Mouse (Mus musculus) small intestine, adult 2 months (tissue): ENCODE results near the gene Edem1.

Source experiments
- CTCF ChIP-seq: fragments of 200-500 bp; IDR thresholded peaks from 2 replicates; pipeline ENCODE4 v1.5.1; 2012; ENCODE audit warnings: low read depth, mild to moderate bottlenecking, control low read depth, inconsistent platforms, low read length, moderate library complexity, mixed read lengths; ENCODE audit not compliant: insufficient replicate concordance, insufficient read length; ENCODE audit errors: extremely low read depth
- POLR2A ChIP-seq: fragments of 200-500 bp; IDR thresholded peaks from 2 replicates; pipeline ENCODE4 v1.6.1; 2012; ENCODE audit warnings: low read depth, mild to moderate bottlenecking, control low read depth, inconsistent platforms, low read length, moderate library complexity

DNA sequence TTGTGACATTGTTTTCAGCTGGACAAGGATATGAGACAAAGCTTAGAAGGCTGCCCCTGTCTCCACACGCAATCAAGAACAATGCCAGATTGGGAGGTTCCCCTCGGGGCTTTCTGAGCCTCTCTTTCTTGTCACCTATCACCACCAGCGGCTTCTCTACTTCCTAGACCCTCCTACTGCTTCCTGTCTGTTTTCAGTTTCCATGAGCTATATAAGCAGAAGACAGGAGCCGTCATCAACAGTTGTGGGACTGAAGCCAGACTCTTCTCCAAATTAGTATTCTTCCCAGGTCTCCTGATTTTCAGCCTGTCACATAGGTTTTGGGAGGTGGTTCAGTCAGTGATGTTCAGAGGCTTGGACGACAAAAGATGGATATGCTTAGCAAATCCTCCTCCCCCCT lies 47.6 kb downstream of the Edem1 start:
- TF ChIP-seq POLR2A: no peak
- TF ChIP-seq CTCF: no peak
